In the genomic region with DNA sequence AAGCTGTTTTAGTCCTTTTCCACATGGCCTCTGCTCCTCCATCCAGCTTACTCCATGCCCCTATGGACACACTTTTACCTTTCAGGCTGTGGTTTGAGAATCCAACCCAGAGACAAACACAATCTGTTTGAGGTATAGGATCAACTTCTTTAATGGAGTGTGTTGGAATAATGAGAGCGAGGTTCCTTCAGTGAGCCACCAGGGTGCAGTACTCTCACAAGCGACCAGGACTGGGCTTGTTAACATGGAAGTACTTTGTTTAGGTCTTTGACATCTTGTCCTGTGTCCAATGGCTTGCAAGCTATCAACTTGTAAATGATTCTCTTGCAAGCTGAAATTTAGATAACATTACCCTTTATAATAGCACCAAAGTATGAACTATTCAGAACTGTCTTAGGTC, we compare ENCODE assay signal across 13 mouse cellular contexts.
DNase-seq lines count a peak whose midpoint lies in the region; ATAC-seq and TF ChIP-seq lines count a peak whose summit lies in the region.
"Had no signal": no experiment of that assay in that cellular context is flagged by ENCODE, and none has a peak within 500 bp of the region (broad histone marks: within the 10 kb centered on the region; RNA-seq: fewer than 3 reads in every experiment).

No protein-coding gene starts in this region.

- no peak overlapping the region for H3K9ac ChIP-seq in intestine, postnatal 0 days (ENCODE audit: low read depth, low read length)
- no peak overlapping the region for H3K9ac ChIP-seq in intestine, embryonic 16.5 days (ENCODE audit: low read depth, low read length)
- H3K9ac ChIP-seq in midbrain, postnatal 0 days (replicated peaks; ENCODE audit: low read length, poor library complexity, severe bottlenecking): no peak overlapping the region
- no peak overlapping the region for H3K9ac ChIP-seq in midbrain, embryonic 16.5 days (ENCODE audit: low read depth, low read length)
- H3K9ac ChIP-seq: embryonic facial prominence, embryonic 13.5 days; heart, embryonic 13.5 days; limb, embryonic 13.5 days had no signal

- H3K4me1 ChIP-seq in intestine, postnatal 0 days (replicated peaks; ENCODE audit: control insufficient read depth, insufficient read depth, low read length): no peaks in the 10 kb centered on the region
- no peaks in the 10 kb centered on the region for H3K4me1 ChIP-seq in intestine, embryonic 16.5 days (ENCODE audit: control insufficient read depth, insufficient read depth, low read length)
- no peaks in the 10 kb centered on the region for H3K4me1 ChIP-seq in midbrain, postnatal 0 days (ENCODE audit: insufficient read depth, low read length)
- peaks cover 2% of the 10 kb centered on the region; the same call in 1 of the 2 replicates for H3K4me1 ChIP-seq in midbrain, embryonic 16.5 days (ENCODE audit: control insufficient read depth, insufficient read depth, low read length)
- H3K4me1 ChIP-seq: embryonic facial prominence, embryonic 13.5 days had no signal

- TF ChIP-seq POLR2A in brain, embryonic 14.5 days (IDR thresholded peaks at IDR 0.05; ENCODE audit: borderline replicate concordance, extremely low read depth, insufficient read depth, insufficient read length, poor library complexity, severe bottlenecking): no peak

- H3K27ac ChIP-seq in intestine, postnatal 0 days (ENCODE audit: low read depth, low read length): no peak overlapping the region
- H3K27ac ChIP-seq in intestine, embryonic 16.5 days (ENCODE audit: low read length): no peak overlapping the region
- no peak overlapping the region for H3K27ac ChIP-seq in midbrain, postnatal 0 days (ENCODE audit: low read depth, low read length)
- no peak overlapping the region for H3K27ac ChIP-seq in midbrain, embryonic 16.5 days (ENCODE audit: low read length)
- H3K27ac ChIP-seq: embryonic facial prominence, embryonic 13.5 days; heart, embryonic 13.5 days; limb, embryonic 13.5 days had no signal

- TF ChIP-seq CTCF in intestine, postnatal 0 days (IDR thresholded peaks at IDR 0.05; ENCODE audit: low read depth): peak; percentile 71
- TF ChIP-seq CTCF in midbrain, postnatal 0 days (IDR thresholded peaks at IDR 0.05): peak; percentile 69
- TF ChIP-seq CTCF in brain, embryonic 14.5 days (IDR thresholded peaks at IDR 0.05; ENCODE audit: borderline replicate concordance, extremely low read depth, insufficient read depth, insufficient read length): peak; percentile 43; the same call in 1 of the 2 replicates

- H3K9me3 ChIP-seq in intestine, postnatal 0 days (ENCODE audit: control insufficient read depth): no peaks in the 10 kb centered on the region
- H3K9me3 ChIP-seq in intestine, embryonic 16.5 days (ENCODE audit: control insufficient read depth, low read length): no peaks in the 10 kb centered on the region
- H3K9me3 ChIP-seq in midbrain, postnatal 0 days (ENCODE audit: low read length): no peaks in the 10 kb centered on the region
- no peaks in the 10 kb centered on the region for H3K9me3 ChIP-seq in midbrain, embryonic 16.5 days (replicated peaks; ENCODE audit: control insufficient read depth, low read length, poor library complexity, severe bottlenecking)
- H3K9me3 ChIP-seq: embryonic facial prominence, embryonic 13.5 days; heart, embryonic 13.5 days; limb, embryonic 13.5 days; megakaryocyte, embryonic 14.5 days had no signal

- no peak overlapping the region for H3K4me3 ChIP-seq in intestine, postnatal 0 days (ENCODE audit: low read depth, low read length)
- no peak overlapping the region for H3K4me3 ChIP-seq in intestine, embryonic 16.5 days (ENCODE audit: low read length)
- H3K4me3 ChIP-seq in midbrain, postnatal 0 days (ENCODE audit: low read depth, low read length): no peak overlapping the region
- H3K4me3 ChIP-seq in midbrain, embryonic 16.5 days (ENCODE audit: low read depth, low read length): no peak overlapping the region
- H3K4me3 ChIP-seq: embryonic facial prominence, embryonic 13.5 days; heart, embryonic 13.5 days; limb, embryonic 13.5 days; megakaryocyte, embryonic 14.5 days had no signal

- peak; percentile 37 for DNase-seq in midbrain, postnatal 0 days (ENCODE audit: low spot score)
- DNase-seq in brain, embryonic 14.5 days (ENCODE audit: low read depth): peak; percentile 41
- DNase-seq in frontal cortex, postnatal 36 days (ENCODE audit: low spot score in 2 of 2): no peak
- DNase-seq: thymus, adult 2 months had no signal

- H3K4me2 ChIP-seq in intestine, postnatal 0 days (replicated peaks; ENCODE audit: low read depth): no peak overlapping the region
- no peak overlapping the region for H3K4me2 ChIP-seq in intestine, embryonic 16.5 days (ENCODE audit: low read depth, low read length)
- H3K4me2 ChIP-seq in midbrain, postnatal 0 days (ENCODE audit: low read depth, low read length, poor library complexity, severe bottlenecking): no peak overlapping the region
- H3K4me2 ChIP-seq in midbrain, embryonic 16.5 days (ENCODE audit: low read length): no peak overlapping the region
- H3K4me2 ChIP-seq: embryonic facial prominence, embryonic 13.5 days; heart, embryonic 13.5 days; limb, embryonic 13.5 days had no signal

- no peak for ATAC-seq in intestine, postnatal 0 days
- no peak for ATAC-seq in intestine, embryonic 16.5 days
- no peak for ATAC-seq in midbrain, postnatal 0 days (ENCODE audit: low FRiP score)
- ATAC-seq in midbrain, embryonic 16.5 days: no peak
- ATAC-seq in activated CD4-positive, CD25-positive, alpha-beta regulatory T cell, adult 4 months: no peak
- ATAC-seq: inflammation-experienced regulatory T-cells, adult 6 months had no signal

- WGBS in intestine, postnatal 0 days: 66% methylated on average over 2 of the region's 2 CpGs
- 62% methylated on average over 2 of the region's 2 CpGs for WGBS in intestine, embryonic 16.5 days
- 36% methylated on average over 2 of the region's 2 CpGs for WGBS in midbrain, postnatal 0 days
- WGBS in midbrain, embryonic 16.5 days: 39% methylated on average over 2 of the region's 2 CpGs

- H3K27me3 ChIP-seq in intestine, postnatal 0 days (replicated peaks; ENCODE audit: control insufficient read depth, insufficient read depth, low read length): no peaks in the 10 kb centered on the region
- H3K27me3 ChIP-seq in intestine, embryonic 16.5 days (replicated peaks; ENCODE audit: control insufficient read depth, insufficient read depth, low read length): no peaks in the 10 kb centered on the region
- peaks cover 12% of the 10 kb centered on the region; the same call in 1 of the 2 replicates for H3K27me3 ChIP-seq in midbrain, postnatal 0 days (ENCODE audit: insufficient read depth, low read length)
- peaks cover 48% of the 10 kb centered on the region for H3K27me3 ChIP-seq in midbrain, embryonic 16.5 days (ENCODE audit: control insufficient read depth, insufficient read depth, low read depth, low read length)
- H3K27me3 ChIP-seq: embryonic facial prominence, embryonic 13.5 days; heart, embryonic 13.5 days; megakaryocyte, embryonic 14.5 days had no signal

- H3K36me3 ChIP-seq in intestine, postnatal 0 days (ENCODE audit: control insufficient read depth, insufficient read depth): no peaks in the 10 kb centered on the region; the same call in 1 of the 2 replicates
- no peaks in the 10 kb centered on the region for H3K36me3 ChIP-seq in intestine, embryonic 16.5 days (ENCODE audit: control insufficient read depth, insufficient read depth, low read length)
- H3K36me3 ChIP-seq in midbrain, postnatal 0 days (ENCODE audit: insufficient read depth, low read length): no peaks in the 10 kb centered on the region
- H3K36me3 ChIP-seq in midbrain, embryonic 16.5 days (ENCODE audit: control insufficient read depth, insufficient read depth, low read length): no peaks in the 10 kb centered on the region
- H3K36me3 ChIP-seq: embryonic facial prominence, embryonic 13.5 days; limb, embryonic 13.5 days had no signal

Comparison
In these comparisons a context has a peak if more than half of its experiments do, and no peak if none do; other contexts are left out.
1. DNase-seq: peak in midbrain, postnatal 0 days (single experiment) and brain, embryonic 14.5 days (single experiment); none in frontal cortex, postnatal 36 days (0 of 2).
2. Peak in every context shown above with its lines, with median percentiles within 50 percentile points of each other: CTCF ChIP-seq.